Mouse (Mus musculus) G1E (cell line): ENCODE measurements at regions not wholly inside any gene's neighbourhood (a gene's known extent, or its start where the extent isn't known, plus 50 kb on each side); places are given as distances from the start of the nearest gene placed in this dataset.

ENCODE experiments used
- ATAC-seq: 2 replicates; pipeline ENCODE4 v1.8.0; 2016; ENCODE audit warnings: mild to moderate bottlenecking; ENCODE audit not compliant: insufficient number of reproducible peaks, poor library complexity, low FRiP score, severe bottlenecking; ENCODE audit errors: extremely low read depth
- DNase-seq: peaks from one replicate; pipeline ENCODE4 v3.0.0; 2012; ENCODE audit warnings: low spot score
- H3K27me3 ChIP-seq: 2 replicates; pipeline ENCODE4 v1.6.1; 2012; ENCODE audit warnings: mild to moderate bottlenecking, low read length, inconsistent platforms; ENCODE audit not compliant: insufficient read depth
- H3K36me3 ChIP-seq: replicated peaks from 2 replicates; pipeline ENCODE3; 2012; ENCODE audit warnings: mild to moderate bottlenecking, inconsistent platforms
- H3K4me1 ChIP-seq: 2 replicates; pipeline ENCODE4 v1.6.1; 2012; ENCODE audit warnings: low read depth, low read length, inconsistent platforms, mixed read lengths; ENCODE audit not compliant: insufficient read depth
- H3K4me3 ChIP-seq: 2 replicates; pipeline ENCODE4 v1.5.1; 2012; ENCODE audit warnings: low read depth, mild to moderate bottlenecking, inconsistent platforms, low read length, moderate library complexity, mixed read lengths
- H3K9me3 ChIP-seq: replicated peaks from 2 replicates; pipeline ENCODE4 v1.6.1; 2012; ENCODE audit warnings: inconsistent platforms
- CTCF ChIP-seq: IDR thresholded peaks from 2 replicates; pipeline ENCODE4 v1.5.1; 2012; ENCODE audit warnings: low read depth, low read length, inconsistent platforms, mixed read lengths
- GATA1 ChIP-seq: IDR thresholded peaks from 2 replicates; pipeline ENCODE4 v1.6.1; 2012; ENCODE audit warnings: borderline replicate concordance, low read length, inconsistent platforms, mixed read lengths
- GATA2 ChIP-seq: IDR thresholded peaks from 2 replicates; pipeline ENCODE4 v1.6.1; 2012; ENCODE audit warnings: low read depth, low read length, inconsistent platforms, borderline replicate concordance
- POLR2AphosphoS5 ChIP-seq: IDR thresholded peaks from 2 replicates; pipeline ENCODE4 v1.6.1; 2012; ENCODE audit warnings: low read depth, low read length, inconsistent platforms; ENCODE audit not compliant: insufficient replicate concordance
- TAL1 ChIP-seq: conservative IDR thresholded peaks from 2 replicates; pipeline ENCODE4 v1.6.1; 2012; ENCODE audit warnings: low read depth, low read length, inconsistent platforms, mixed read lengths

- H3K9me3 ChIP-seq = no peaks in the 10 kb centered on the region
- H3K4me1 ChIP-seq = no peaks in the 10 kb centered on the region
- no peak for TF ChIP-seq POLR2AphosphoS5
- TF ChIP-seq TAL1 = no peak
- TF ChIP-seq CTCF = no peak
- TF ChIP-seq GATA1 = no peak
- TF ChIP-seq GATA2 = no peak
- no peaks in the 10 kb centered on the region for H3K36me3 ChIP-seq
- ATAC-seq (no peak), DNase-seq (no peak)
- H3K27me3 ChIP-seq = 0 out of 2 replicates have a peak, but pooled peaks cover 2% of the 10 kb centered on the region
- H3K4me3 ChIP-seq = no peak overlapping the region
Observed at GRCm38 (mm10) chr2:9801484-9801883, 79.6 kb upstream of the 4930412O13Rik start.

DNA sequence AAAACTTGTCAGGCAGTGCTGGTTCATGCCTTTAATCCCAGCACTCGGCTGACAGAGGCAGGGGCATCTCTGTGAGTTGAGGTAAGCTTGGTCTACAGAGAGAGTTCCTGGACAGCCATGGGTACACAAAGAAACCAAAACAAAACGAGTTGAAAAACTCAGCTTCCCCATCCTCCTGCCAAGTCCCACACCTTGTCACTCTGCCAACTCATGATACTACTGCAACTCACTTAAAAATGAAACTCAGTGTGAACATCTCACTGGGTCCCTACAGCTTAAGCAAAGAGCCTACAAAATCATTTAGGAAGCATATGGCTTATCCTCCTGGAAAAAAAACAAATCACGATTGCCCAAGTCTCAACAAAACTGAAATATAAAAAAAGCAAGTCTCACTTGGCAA lies 76.7 kb upstream of the 4930412O13Rik start:
- no peak for TF ChIP-seq POLR2AphosphoS5
- H3K4me1 ChIP-seq = no peaks in the 10 kb centered on the region
- ATAC-seq = no peak
- no peaks in the 10 kb centered on the region for H3K36me3 ChIP-seq
- H3K27me3 ChIP-seq = 0 out of 2 replicates have a peak, but pooled peaks cover 2% of the 10 kb centered on the region
- H3K4me3 ChIP-seq = no peak overlapping the region
- DNase-seq = no peak
- H3K9me3 ChIP-seq = no peaks in the 10 kb centered on the region

DNA sequence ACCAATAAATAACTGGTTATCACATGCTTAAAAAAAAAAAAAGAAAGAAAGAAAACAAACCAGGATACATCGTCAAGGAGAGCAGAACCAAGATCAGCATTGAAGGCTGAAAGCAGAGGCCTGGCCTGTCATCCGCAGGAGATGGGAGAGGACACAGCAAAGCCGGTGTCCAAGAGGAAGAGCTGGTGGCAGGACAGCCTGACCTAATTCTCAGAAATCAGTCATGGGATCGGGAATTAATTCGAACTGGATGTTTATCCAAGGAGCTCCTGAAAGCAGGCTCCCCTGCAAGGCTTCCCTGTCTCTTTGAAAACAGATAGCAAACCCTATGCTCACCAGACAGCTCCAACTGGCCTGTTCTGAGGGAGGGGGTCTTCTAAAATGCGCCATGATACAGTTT lies 75.5 kb upstream of the 4930412O13Rik start:
- H3K36me3 ChIP-seq = no peaks in the 10 kb centered on the region
- no peak for DNase-seq
- no peak for ATAC-seq
- H3K4me3 ChIP-seq = no peak overlapping the region
- H3K27me3 ChIP-seq = 0 out of 2 replicates have a peak, but pooled peaks cover 2% of the 10 kb centered on the region
- no peaks in the 10 kb centered on the region for H3K4me1 ChIP-seq
- TF ChIP-seq GATA1 (no peak), TAL1 (no peak), CTCF (no peak), GATA2 (no peak), POLR2AphosphoS5 (no peak)
- H3K9me3 ChIP-seq = no peaks in the 10 kb centered on the region
